Mouse (Mus musculus) activated CD4-positive, CD25-positive, alpha-beta regulatory T cell, adult 4 months (primary cell): Measurements from ENCODE around the gene Nlrp5. TPM values are rescaled to one million over a fixed set of nuclear protein-coding genes. Genes with fewer than 3 reads are reported as not detected.
"Not testable (repeated sequence)": the region's sequence is repeated elsewhere in the genome, so short reads cannot be mapped to it uniquely, and the experiment has no call there.

Experiments
- ATAC-seq: one replicate; pipeline ENCODE4 v1.8.0; 2017
- polyA plus RNA-seq, 2 experiments: library from polyadenylated mRNA; unstranded; fragments of 100-300 nt; shearing (Covaris generic); gene quantifications; one replicate each; pipeline ENCODE4 v1.2.1; 2017

Gene Nlrp5
- not detected for polyA plus RNA-seq

- ATAC-seq = no peak
These were observed at the start of gene Nlrp5 for GRCm38 (mm10) chr7:23385589-23385988. TSS of gene Nlrp5 (plus strand) at chr7:23385889.

DNA sequence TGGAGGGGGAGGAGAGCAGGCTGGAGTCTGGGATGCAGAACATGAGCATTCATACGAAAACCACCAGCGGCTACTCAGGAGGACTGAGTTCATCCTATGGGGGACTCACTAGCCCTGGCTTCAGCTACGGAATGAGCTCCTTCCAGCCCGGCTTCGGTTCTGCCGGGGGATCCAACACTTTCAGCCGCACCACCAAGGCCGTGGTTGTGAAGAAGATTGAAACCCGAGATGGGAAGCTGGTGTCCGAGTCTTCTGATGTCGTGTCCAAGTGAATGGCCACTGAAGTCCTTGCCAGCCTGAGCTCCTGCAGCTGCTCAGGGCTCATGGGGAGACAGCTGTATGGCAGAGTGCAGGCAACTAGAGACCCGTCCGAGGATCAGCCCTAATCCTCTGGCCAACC lies 27.4 kb upstream of the Nlrp5 start:
- ATAC-seq = not testable (repeated sequence)

DNA sequence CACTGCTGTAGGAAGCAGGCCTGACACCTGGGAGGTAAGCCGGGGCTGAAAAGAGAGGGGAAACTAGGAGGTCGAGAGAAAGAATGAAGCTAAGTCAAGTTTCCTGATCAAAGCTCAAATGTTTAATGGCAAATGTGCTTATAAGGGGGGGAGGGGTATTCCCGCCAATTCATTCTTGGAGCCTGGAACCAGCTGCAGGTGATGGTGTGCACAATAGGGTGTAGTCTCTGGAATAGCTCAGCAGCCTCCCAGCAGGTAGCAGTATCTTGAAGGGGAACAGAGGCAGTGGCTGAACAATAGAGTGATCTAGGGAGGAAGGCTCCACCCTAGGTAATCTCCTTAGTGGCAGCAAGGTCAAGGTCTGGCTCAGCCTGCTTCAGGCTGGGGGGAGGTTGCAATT lies 84.5 kb downstream of the Nlrp5 start:
- ATAC-seq = not testable (repeated sequence)

DNA sequence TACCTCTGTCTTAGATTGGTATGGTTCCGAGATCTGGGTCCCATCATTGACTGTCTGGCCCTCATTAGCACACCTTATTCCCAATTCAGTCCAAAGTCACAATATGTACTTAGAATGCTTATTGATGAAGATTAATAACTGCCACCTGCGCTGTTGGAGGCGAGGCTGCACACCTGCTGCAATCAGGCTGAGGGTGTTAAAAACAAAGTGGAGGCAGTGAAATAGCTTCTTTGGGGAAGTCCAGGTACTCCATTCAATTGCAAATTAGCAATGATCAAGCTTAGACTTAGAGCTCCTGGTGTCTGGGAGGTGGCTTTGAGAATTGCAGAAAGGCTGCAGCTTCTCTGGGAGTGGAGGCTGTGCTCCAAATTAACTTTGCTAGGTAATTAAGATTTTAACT lies 85.1 kb downstream of the Nlrp5 start:
- not testable (repeated sequence) for ATAC-seq

GRCm38 (mm10) chr7:23472886-23473285 lies 87.2 kb downstream of the Nlrp5 start:
- ATAC-seq = not testable (repeated sequence)

Other genes with a start within 250 kb of the Nlrp5 start
- gene Gm10662, start 241.4 kb upstream of the Nlrp5 start, polyA plus RNA-seq = not detected
- gene Vmn1r165, start 168.6 kb upstream of the Nlrp5 start, polyA plus RNA-seq = not detected
- gene Vmn1r166, start 134.2 kb upstream of the Nlrp5 start, polyA plus RNA-seq = not detected
- gene Gm6902, start 107.0 kb upstream of the Nlrp5 start, polyA plus RNA-seq = under 1 TPM in 1 of 2 experiments, not detected in 1; 0.37 TPM
- gene Nlrp4e, start 84.7 kb upstream of the Nlrp5 start, polyA plus RNA-seq = not detected
- not detected for gene Vmn1r167, start 121.3 kb downstream of the Nlrp5 start, polyA plus RNA-seq
- gene Vmn1r168, start 153.8 kb downstream of the Nlrp5 start, polyA plus RNA-seq = not detected
- not detected for gene Vmn1r169, start 189.6 kb downstream of the Nlrp5 start, polyA plus RNA-seq
- gene Vmn1r170, start 220.3 kb downstream of the Nlrp5 start, polyA plus RNA-seq = not detected
- gene Vmn1r171, start 244.8 kb downstream of the Nlrp5 start, polyA plus RNA-seq = not detected